14 mouse cellular contexts compared by ENCODE assay signal in the genomic region with DNA sequence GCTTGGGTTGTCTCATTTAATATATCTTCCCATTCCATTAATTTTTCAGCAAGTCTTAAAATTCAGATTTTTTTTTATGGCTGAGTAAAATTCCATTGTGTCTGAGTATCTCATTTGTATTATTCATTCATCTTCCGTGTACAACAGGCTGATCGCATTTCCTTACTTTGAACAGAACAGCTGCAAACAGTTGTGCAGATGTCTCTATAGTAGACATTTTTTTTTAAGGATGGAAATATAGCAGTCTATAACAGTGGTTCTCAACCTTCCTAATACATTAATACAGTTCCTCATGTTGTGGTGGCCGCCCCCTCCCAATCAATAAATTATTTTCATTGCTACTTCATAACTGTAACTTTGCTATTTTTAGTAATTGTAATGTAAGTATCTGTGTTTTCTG.
DNase-seq lines count a peak whose midpoint lies in the region; ATAC-seq lines count a peak whose summit lies in the region.
"Had no signal": no experiment of that assay in that cellular context is flagged by ENCODE, and none has a peak within 500 bp of the region (broad histone marks: within the 10 kb centered on the region; RNA-seq: fewer than 3 reads in every experiment).

No protein-coding gene starts in this region.

- no peak overlapping the region for H3K4me3 ChIP-seq in heart, embryonic 13.5 days
- no peak overlapping the region for H3K4me3 ChIP-seq in kidney, embryonic 15.5 days (replicated peaks)
- no peak overlapping the region for H3K4me3 ChIP-seq in midbrain, embryonic 11.5 days (ENCODE audit: low read depth, low read length)
- no peak overlapping the region for H3K4me3 ChIP-seq in midbrain, embryonic 16.5 days (ENCODE audit: low read depth, low read length)
- H3K4me3 ChIP-seq in limb, embryonic 15.5 days: no peak overlapping the region
- H3K4me3 ChIP-seq: forebrain, embryonic 10.5 days; neural tube, embryonic 12.5 days had no signal

- DNase-seq in heart, adult 8-10 months (ENCODE audit: low spot score): no peak
- no peak for DNase-seq in kidney, postnatal 10 days
- DNase-seq in midbrain, embryonic 11.5 days (ENCODE audit: low spot score, missing footprints): peak; percentile 28
- no peak for DNase-seq in urinary bladder, postnatal 4 days (ENCODE audit: low spot score in 2 of 2)
- DNase-seq: thymus, postnatal 14 days had no signal

- H3K4me2 ChIP-seq in heart, embryonic 13.5 days: peak overlapping the region; percentile 29; the same call in 1 of the 2 replicates
- no peak overlapping the region for H3K4me2 ChIP-seq in kidney, embryonic 15.5 days
- no peak overlapping the region for H3K4me2 ChIP-seq in midbrain, embryonic 11.5 days
- H3K4me2 ChIP-seq in midbrain, embryonic 16.5 days (ENCODE audit: low read length): no peak overlapping the region
- H3K4me2 ChIP-seq in limb, embryonic 15.5 days: 0 out of 2 replicates have a peak overlapping the region, but pooled peaks have one; percentile 14
- H3K4me2 ChIP-seq: heart, embryonic 11.5 days; neural tube, embryonic 12.5 days had no signal

- H3K27ac ChIP-seq in heart, embryonic 13.5 days (replicated peaks): peak overlapping the region; percentile 76
- peak overlapping the region; percentile 86 for H3K27ac ChIP-seq in kidney, embryonic 15.5 days
- no peak overlapping the region for H3K27ac ChIP-seq in midbrain, embryonic 11.5 days (ENCODE audit: low read depth, low read length)
- H3K27ac ChIP-seq in midbrain, embryonic 16.5 days (ENCODE audit: low read length): no peak overlapping the region
- H3K27ac ChIP-seq in limb, embryonic 15.5 days: 0 out of 2 replicates have a peak overlapping the region, but pooled peaks have one; percentile 68
- H3K27ac ChIP-seq: forebrain, embryonic 10.5 days; neural tube, embryonic 12.5 days had no signal

- H3K36me3 ChIP-seq in heart, embryonic 13.5 days: no peaks in the 10 kb centered on the region; the same call in 1 of the 2 replicates
- H3K36me3 ChIP-seq in kidney, embryonic 15.5 days: 0 out of 2 replicates have a peak, but pooled peaks cover 3% of the 10 kb centered on the region
- H3K36me3 ChIP-seq in midbrain, embryonic 11.5 days (ENCODE audit: control insufficient read depth, insufficient read depth, low read length): no peaks in the 10 kb centered on the region
- 0 out of 2 replicates have a peak, but pooled peaks cover 4% of the 10 kb centered on the region for H3K36me3 ChIP-seq in midbrain, embryonic 16.5 days (ENCODE audit: control insufficient read depth, insufficient read depth, low read length)
- no peaks in the 10 kb centered on the region for H3K36me3 ChIP-seq in limb, embryonic 15.5 days
- H3K36me3 ChIP-seq: forebrain, embryonic 10.5 days; neural tube, embryonic 12.5 days had no signal

- H3K4me1 ChIP-seq in heart, embryonic 13.5 days: peaks cover 24% of the 10 kb centered on the region
- H3K4me1 ChIP-seq in kidney, embryonic 15.5 days: peaks cover 18% of the 10 kb centered on the region
- H3K4me1 ChIP-seq in midbrain, embryonic 11.5 days (ENCODE audit: control insufficient read depth, insufficient read depth, low read length): no peaks in the 10 kb centered on the region
- peaks cover 9% of the 10 kb centered on the region; the same call in 1 of the 2 replicates for H3K4me1 ChIP-seq in midbrain, embryonic 16.5 days (ENCODE audit: control insufficient read depth, insufficient read depth, low read length)
- peaks cover 12% of the 10 kb centered on the region for H3K4me1 ChIP-seq in limb, embryonic 15.5 days
- H3K4me1 ChIP-seq: forebrain, embryonic 10.5 days; neural tube, embryonic 12.5 days had no signal

- no peak for ATAC-seq in heart, embryonic 13.5 days (ENCODE audit: extremely low read depth, insufficient number of reproducible peaks, low FRiP score, low TSS enrichment)
- 0 out of 2 replicates have a peak, but pooled peaks have one; percentile 27 for ATAC-seq in kidney, embryonic 15.5 days (replicated peaks; ENCODE audit: low FRiP score)
- ATAC-seq in midbrain, embryonic 11.5 days (ENCODE audit: low FRiP score): no peak
- no peak for ATAC-seq in midbrain, embryonic 16.5 days
- no peak for ATAC-seq in limb, embryonic 15.5 days (ENCODE audit: insufficient number of reproducible peaks, low FRiP score, low TSS enrichment, low read depth)
- ATAC-seq: activated CD4-positive, CD25-positive, alpha-beta regulatory T cell, adult 4 months had no signal

- H3K27me3 ChIP-seq in heart, embryonic 13.5 days (replicated peaks): no peaks in the 10 kb centered on the region
- no peaks in the 10 kb centered on the region for H3K27me3 ChIP-seq in kidney, embryonic 15.5 days
- H3K27me3 ChIP-seq in midbrain, embryonic 11.5 days (ENCODE audit: control insufficient read depth, insufficient read depth, low read length): no peaks in the 10 kb centered on the region
- H3K27me3 ChIP-seq in midbrain, embryonic 16.5 days (ENCODE audit: control insufficient read depth, insufficient read depth, low read depth, low read length): no peaks in the 10 kb centered on the region
- H3K27me3 ChIP-seq in limb, embryonic 15.5 days: no peaks in the 10 kb centered on the region
- H3K27me3 ChIP-seq: neural tube, embryonic 12.5 days; Patski had no signal

- 79% methylated on average over 3 of the region's 3 CpGs for WGBS in heart, embryonic 13.5 days
- 38% methylated on average over 3 of the region's 3 CpGs for WGBS in kidney, embryonic 15.5 days
- 94% methylated on average over 3 of the region's 3 CpGs for WGBS in midbrain, embryonic 11.5 days
- 83% methylated on average over 3 of the region's 3 CpGs for WGBS in midbrain, embryonic 16.5 days
- WGBS in limb, embryonic 15.5 days: 49% methylated on average over 3 of the region's 3 CpGs

- no peaks in the 10 kb centered on the region for H3K9me3 ChIP-seq in heart, embryonic 13.5 days
- H3K9me3 ChIP-seq in kidney, embryonic 15.5 days (replicated peaks): no peaks in the 10 kb centered on the region
- no peaks in the 10 kb centered on the region for H3K9me3 ChIP-seq in midbrain, embryonic 11.5 days (ENCODE audit: control insufficient read depth, low read length)
- no peaks in the 10 kb centered on the region for H3K9me3 ChIP-seq in midbrain, embryonic 16.5 days (replicated peaks; ENCODE audit: control insufficient read depth, low read length, poor library complexity, severe bottlenecking)
- no peaks in the 10 kb centered on the region for H3K9me3 ChIP-seq in limb, embryonic 15.5 days
- H3K9me3 ChIP-seq: forebrain, embryonic 10.5 days; neural tube, embryonic 12.5 days had no signal

- H3K9ac ChIP-seq in heart, embryonic 13.5 days: peak overlapping the region; percentile 33; the same call in 1 of the 2 replicates
- H3K9ac ChIP-seq in kidney, embryonic 15.5 days: no peak overlapping the region
- H3K9ac ChIP-seq in midbrain, embryonic 11.5 days (ENCODE audit: low read length): no peak overlapping the region
- H3K9ac ChIP-seq in midbrain, embryonic 16.5 days (ENCODE audit: low read depth, low read length): no peak overlapping the region
- H3K9ac ChIP-seq in limb, embryonic 15.5 days: no peak overlapping the region
- H3K9ac ChIP-seq: neural tube, embryonic 12.5 days had no signal

Comparison
In these comparisons a context has a peak if more than half of its experiments do, and no peak if none do; other contexts are left out.
1. H3K27ac ChIP-seq: peak in heart, embryonic 13.5 days (single experiment), kidney, embryonic 15.5 days (single experiment) and limb, embryonic 15.5 days (single experiment); none in midbrain, embryonic 11.5 days (single experiment) and midbrain, embryonic 16.5 days (single experiment).
2. H3K4me2 ChIP-seq: peak in heart, embryonic 13.5 days (single experiment) and limb, embryonic 15.5 days (single experiment); none in kidney, embryonic 15.5 days (single experiment), midbrain, embryonic 11.5 days (single experiment) and midbrain, embryonic 16.5 days (single experiment).